Mouse (Mus musculus): ENCODE measurements around the gene Slc12a7. TPM values are rescaled to one million over a fixed set of nuclear protein-coding genes. Genes with fewer than 3 reads are reported as not detected.

The Slc12a7 gene
- total RNA-seq, 2 experiments from 2014 or later: 11.8 to 13.3 TPM

GRCm38 (mm10) chr13:73804914-73805313 lies 72.0 kb downstream of the Slc12a7 start:
- no peak for DNase-seq (ENCODE audit: low spot score in 2 of 2)

GRCm38 (mm10) chr13:73812936-73813335 lies 80.0 kb downstream of the Slc12a7 start:
- no peak for DNase-seq (ENCODE audit: low spot score in 2 of 2)

GRCm38 (mm10) chr13:73814181-73814580 lies 81.3 kb downstream of the Slc12a7 start:
- no peak for DNase-seq (ENCODE audit: low spot score in 2 of 2)

GRCm38 (mm10) chr13:73816338-73816737 lies 83.4 kb downstream of the Slc12a7 start:
- no peak for DNase-seq (ENCODE audit: low spot score in 2 of 2)

GRCm38 (mm10) chr13:73818921-73819320 lies 86.0 kb downstream of the Slc12a7 start:
- no peak for DNase-seq (ENCODE audit: low spot score in 2 of 2)

- no peak for DNase-seq (ENCODE audit: low spot score in 2 of 2)
Measured at GRCm38 (mm10) chr13:73821251-73821650, 88.4 kb downstream of the Slc12a7 start.

- peak in 1 of 2 experiments; percentile 47 for DNase-seq (ENCODE audit: low spot score in 2 of 2)
Measured at GRCm38 (mm10) chr13:73822187-73822800, 89.4 kb downstream of the Slc12a7 start.

- DNase-seq (ENCODE audit: low spot score in 2 of 2): no peak
Measured at GRCm38 (mm10) chr13:73823711-73824110, 90.8 kb downstream of the Slc12a7 start.

- DNase-seq (ENCODE audit: low spot score in 2 of 2): no peak
Measured at GRCm38 (mm10) chr13:73827243-73827642, 94.3 kb downstream of the Slc12a7 start.

GRCm38 (mm10) chr13:73831486-73831885 lies 98.6 kb downstream of the Slc12a7 start:
- peak; percentile 41 to 56 for DNase-seq (ENCODE audit: low spot score in 2 of 2)

- peak in 1 of 2 experiments; percentile 15 for DNase-seq (ENCODE audit: low spot score in 2 of 2)
Measured at GRCm38 (mm10) chr13:73833809-73834208, 100.9 kb downstream of the Slc12a7 start.

GRCm38 (mm10) chr13:73835791-73836190 lies 102.9 kb downstream of the Slc12a7 start:
- DNase-seq (ENCODE audit: low spot score in 2 of 2): no peak

- no peak for DNase-seq (ENCODE audit: low spot score in 2 of 2)
Measured at GRCm38 (mm10) chr13:73836491-73836890, 103.6 kb downstream of the Slc12a7 start.

GRCm38 (mm10) chr13:73837708-73838107 lies 104.8 kb downstream of the Slc12a7 start:
- no peak for DNase-seq (ENCODE audit: low spot score in 2 of 2)

- DNase-seq (ENCODE audit: low spot score in 2 of 2): no peak
Measured at GRCm38 (mm10) chr13:73839137-73839548, 106.2 kb downstream of the Slc12a7 start.

GRCm38 (mm10) chr13:73839740-73840139 lies 106.8 kb downstream of the Slc12a7 start:
- no peak for DNase-seq (ENCODE audit: low spot score in 2 of 2)

- no peak for DNase-seq (ENCODE audit: low spot score in 2 of 2)
Measured at GRCm38 (mm10) chr13:73842696-73843095, 109.8 kb downstream of the Slc12a7 start.

- peak in 1 of 2 experiments; percentile 28 for DNase-seq (ENCODE audit: low spot score in 2 of 2)
Measured at GRCm38 (mm10) chr13:73846589-73847464, 113.9 kb downstream of the Slc12a7 start.

- peak; percentile 81 to 85 for DNase-seq (ENCODE audit: low spot score in 2 of 2)
Measured at GRCm38 (mm10) chr13:73847465-73847836, 114.6 kb downstream of the Slc12a7 start, which contains the start of gene Nkd2. Nkd2 (minus strand) TSS chr13:73847631.
